Mouse (Mus musculus) hindbrain, postnatal 0 days (tissue): ENCODE data around the gene Klhdc7b. TPM values are rescaled to one million over a fixed set of nuclear protein-coding genes. Genes with fewer than 3 reads are reported as not detected.

Experiments
- ATAC-seq: fragments of 200-750 bp; cut with Nextera tagmentation; 2 replicates; pipeline ENCODE4 v1.8.0; 2017; ENCODE audit warnings: mild to moderate bottlenecking, moderate TSS enrichment, moderate library complexity
- DNase-seq: peaks from one replicate; pipeline ENCODE4 v3.0.0-alpha.2; 2015; ENCODE audit warnings: low spot score
- H3K27ac ChIP-seq: fragments of 300-500 bp; sonication (generic); 2 replicates; pipeline ENCODE4 v1.5.1; 2014; ENCODE audit warnings: mild to moderate bottlenecking
- H3K27me3 ChIP-seq: fragments of 300-500 bp; sonication (generic); 2 replicates; pipeline ENCODE4 v1.6.1; 2014; ENCODE audit warnings: low read length, mixed read lengths; ENCODE audit not compliant: insufficient read depth
- H3K36me3 ChIP-seq: fragments of 300-500 bp; sonication (generic); 2 replicates; pipeline ENCODE4 v1.6.1; 2014; ENCODE audit warnings: low read length, mixed read lengths; ENCODE audit not compliant: insufficient read depth
- H3K4me1 ChIP-seq: fragments of 300-500 bp; sonication (generic); 2 replicates; pipeline ENCODE4 v1.6.1; 2014; ENCODE audit warnings: antibody characterized with exemption, low read length, mixed read lengths; ENCODE audit not compliant: insufficient read depth
- H3K4me2 ChIP-seq: fragments of 300-500 bp; sonication (generic); 2 replicates; pipeline ENCODE4 v1.6.1; 2014; ENCODE audit warnings: low read depth, mild to moderate bottlenecking, low read length, moderate library complexity, mixed read lengths
- H3K4me3 ChIP-seq: fragments of 300-500 bp; sonication (generic); 2 replicates; pipeline ENCODE4 v1.5.1; 2014; ENCODE audit warnings: low read length
- H3K9ac ChIP-seq: fragments of 300-500 bp; sonication (generic); replicated peaks from 2 replicates; pipeline ENCODE4 v1.6.1; 2014; ENCODE audit warnings: mild to moderate bottlenecking, low read length, moderate library complexity, mixed read lengths
- H3K9me3 ChIP-seq: fragments of 300-500 bp; sonication (generic); 2 replicates; pipeline ENCODE4 v1.6.1; 2016; ENCODE audit warnings: low read length, mixed read lengths
- CTCF ChIP-seq: IDR thresholded peaks from 2 replicates; pipeline ENCODE4 v1.5.1; 2016; ENCODE audit warnings: antibody characterized with exemption, control low read depth, low read depth
- WGBS: fragments of 180-500 bp; shearing (Covaris S2); extraction: QIAGEN DNeasy Blood & Tissue Kit; methylation state at CpG from one replicate; pipeline ENCODE4 v1.1.7; 2014; 5-methylcytosine and 5-hydroxymethylcytosine counted together
- polyA plus RNA-seq: library from polyadenylated mRNA; unstranded; fragments of >200 nt; fragmentation: Nextera tagmentation; extraction: Ambion mirVana; gene quantifications from 2 replicates; pipeline ENCODE4 v1.2.1, GENCODE M21; 2015
- total RNA-seq: library from RNA; depleted of rRNA; stranded (reverse); fragments of >200 nt; gene quantifications from 2 replicates; pipeline ENCODE4 v1.2.3, GENCODE M21; 2014; rRNA removed

Klhdc7b gene
- total RNA-seq (0.26 and 0.40 TPM in 2 replicates), polyA plus RNA-seq (0.04 TPM in 1 of 2 replicates, not detected in the other)

GRCm38 (mm10) chr15:89384617-89385016 lies at the start of gene Klhdc7b:
Gene Klhdc7b, plus strand, starts transcription at chr15:89384917.
- DNase-seq = no peak
- no peak for ATAC-seq
- no peaks in the 10 kb centered on the region for H3K9me3 ChIP-seq
- TF ChIP-seq CTCF = no peak
- no peak within 1 kb of the TSS for H3K27ac ChIP-seq
- no peak within 1 kb of the TSS for H3K4me3 ChIP-seq
- H3K4me2 ChIP-seq = no peak within 1 kb of the TSS
- H3K4me1 ChIP-seq = no peaks in the 10 kb centered on the region
- WGBS = 90% methylated on average over 7 of the region's 7 CpGs
- H3K9ac ChIP-seq = no peak within 1 kb of the TSS
- no peaks in the 10 kb centered on the region for H3K36me3 ChIP-seq
- no peaks in the 10 kb centered on the region for H3K27me3 ChIP-seq

GRCm38 (mm10) chr15:89336422-89336821 lies 48.3 kb upstream of the Klhdc7b start:
- TF ChIP-seq CTCF = no peak
- H3K27ac ChIP-seq = no peak overlapping the region
- no peak for DNase-seq
- no peaks in the 10 kb centered on the region for H3K36me3 ChIP-seq
- no peak overlapping the region for H3K9ac ChIP-seq
- ATAC-seq = no peak
- no peaks in the 10 kb centered on the region for H3K9me3 ChIP-seq
- WGBS = 86% methylated on average over 14 of the region's 14 CpGs
- H3K4me2 ChIP-seq = no peak overlapping the region
- H3K4me1 ChIP-seq = no peaks in the 10 kb centered on the region
- H3K27me3 ChIP-seq = no peaks in the 10 kb centered on the region
- no peak overlapping the region for H3K4me3 ChIP-seq

GRCm38 (mm10) chr15:89339696-89340095 lies 45.0 kb upstream of the Klhdc7b start:
- no peak overlapping the region for H3K4me3 ChIP-seq
- 81% methylated on average over 2 of the region's 2 CpGs for WGBS
- DNase-seq (no peak), ATAC-seq (no peak)
- H3K9ac ChIP-seq = no peak overlapping the region
- no peak for TF ChIP-seq CTCF
- H3K27ac ChIP-seq = no peak overlapping the region
- no peaks in the 10 kb centered on the region for H3K9me3 ChIP-seq
- H3K36me3 ChIP-seq = no peaks in the 10 kb centered on the region
- no peaks in the 10 kb centered on the region for H3K4me1 ChIP-seq
- no peak overlapping the region for H3K4me2 ChIP-seq
- no peaks in the 10 kb centered on the region for H3K27me3 ChIP-seq

- Histone ChIP-seq H3K4me3 (no peak overlapping the region), H3K27me3 (no peaks in the 10 kb centered on the region), H3K9ac (no peak overlapping the region), H3K4me2 (no peak overlapping the region), H3K27ac (no peak overlapping the region), H3K36me3 (no peaks in the 10 kb centered on the region), H3K9me3 (no peaks in the 10 kb centered on the region), H3K4me1 (no peaks in the 10 kb centered on the region)
- DNase-seq = no peak
- no peak for TF ChIP-seq CTCF
- no peak for ATAC-seq
- 75% methylated on average over 3 of the region's 3 CpGs for WGBS
Observed at GRCm38 (mm10) chr15:89340136-89340535, 44.6 kb upstream of the Klhdc7b start.

GRCm38 (mm10) chr15:89341678-89342077 lies 43.0 kb upstream of the Klhdc7b start:
- Histone ChIP-seq H3K27me3 (no peaks in the 10 kb centered on the region), H3K27ac (no peak overlapping the region), H3K4me2 (no peak overlapping the region), H3K9ac (no peak overlapping the region), H3K4me3 (no peak overlapping the region), H3K9me3 (no peaks in the 10 kb centered on the region), H3K4me1 (no peaks in the 10 kb centered on the region), H3K36me3 (no peaks in the 10 kb centered on the region)
- DNase-seq = no peak
- ATAC-seq = no peak
- WGBS = 22% methylated on average over 1 of the region's 1 CpGs
- no peak for TF ChIP-seq CTCF

- H3K4me2 ChIP-seq = no peak overlapping the region
- no peaks in the 10 kb centered on the region for H3K9me3 ChIP-seq
- H3K27me3 ChIP-seq = no peaks in the 10 kb centered on the region
- no peaks in the 10 kb centered on the region for H3K36me3 ChIP-seq
- no peak overlapping the region for H3K27ac ChIP-seq
- 88% methylated on average over 3 of the region's 3 CpGs for WGBS
- no peaks in the 10 kb centered on the region for H3K4me1 ChIP-seq
- H3K9ac ChIP-seq = no peak overlapping the region
- ATAC-seq = no peak
- no peak overlapping the region for H3K4me3 ChIP-seq
- no peak for DNase-seq
- 0 out of 2 replicates have a peak, but pooled peaks have one; percentile 7 for TF ChIP-seq CTCF
Observed at GRCm38 (mm10) chr15:89343325-89343724, 41.4 kb upstream of the Klhdc7b start.

- H3K9ac ChIP-seq = no peak overlapping the region
- H3K4me2 ChIP-seq = no peak overlapping the region
- no peak for TF ChIP-seq CTCF
- ATAC-seq = no peak
- WGBS = 84% methylated on average over 5 of the region's 5 CpGs
- peaks cover 32% of the 10 kb centered on the region for H3K36me3 ChIP-seq
- H3K9me3 ChIP-seq = no peaks in the 10 kb centered on the region
- no peak overlapping the region for H3K27ac ChIP-seq
- H3K4me3 ChIP-seq = no peak overlapping the region
- H3K4me1 ChIP-seq = peaks cover 14% of the 10 kb centered on the region
- H3K27me3 ChIP-seq = no peaks in the 10 kb centered on the region
- DNase-seq = no peak
Observed at GRCm38 (mm10) chr15:89350447-89350846, 34.3 kb upstream of the Klhdc7b start.
